Mouse (Mus musculus): ENCODE measurements around the gene Madcam1.

Gene Madcam1

DNA sequence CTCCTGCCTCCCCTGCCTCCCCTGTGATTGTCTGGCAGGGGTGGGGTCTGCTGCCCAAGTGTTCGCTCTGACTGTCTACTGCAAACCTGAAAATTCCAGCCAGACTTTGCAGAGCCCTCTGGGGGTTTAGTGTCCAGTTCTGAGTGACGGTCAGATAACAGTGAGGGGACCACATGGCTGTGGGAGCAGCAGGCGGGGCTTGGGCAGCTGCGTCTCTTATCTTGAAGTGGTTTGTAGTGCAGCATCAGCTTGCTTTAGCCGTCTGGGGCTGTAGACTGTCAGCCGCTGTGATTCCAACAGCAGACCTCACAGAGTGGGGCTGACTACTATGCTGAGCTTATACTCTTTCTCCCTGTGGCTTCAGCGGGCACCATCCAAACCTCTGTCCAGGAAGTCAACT is 44.9 kb downstream of the Madcam1 start:
- no peak for DNase-seq (ENCODE audit: low spot score in 2 of 2)

DNA sequence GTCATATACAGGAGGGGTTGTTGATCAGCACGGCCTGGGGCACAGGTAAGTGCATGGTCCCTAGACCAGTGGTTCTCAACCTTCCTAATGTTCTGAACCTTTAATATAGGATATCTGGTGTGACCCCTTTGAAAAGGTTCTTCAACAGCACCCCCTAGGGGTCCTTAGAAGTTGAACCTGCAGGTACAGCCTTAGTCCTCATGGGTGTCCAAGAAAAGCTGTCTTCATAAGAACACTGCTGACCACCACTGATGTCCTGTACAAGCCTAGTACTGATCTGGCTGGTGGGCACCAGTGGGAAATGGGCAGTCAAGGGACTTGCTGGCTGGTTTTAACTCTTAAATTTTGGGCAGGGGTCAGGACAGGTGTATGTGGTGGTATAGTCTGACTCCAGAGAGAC is 47.7 kb downstream of the Madcam1 start:
- DNase-seq (ENCODE audit: low spot score in 2 of 2): no peak

DNA sequence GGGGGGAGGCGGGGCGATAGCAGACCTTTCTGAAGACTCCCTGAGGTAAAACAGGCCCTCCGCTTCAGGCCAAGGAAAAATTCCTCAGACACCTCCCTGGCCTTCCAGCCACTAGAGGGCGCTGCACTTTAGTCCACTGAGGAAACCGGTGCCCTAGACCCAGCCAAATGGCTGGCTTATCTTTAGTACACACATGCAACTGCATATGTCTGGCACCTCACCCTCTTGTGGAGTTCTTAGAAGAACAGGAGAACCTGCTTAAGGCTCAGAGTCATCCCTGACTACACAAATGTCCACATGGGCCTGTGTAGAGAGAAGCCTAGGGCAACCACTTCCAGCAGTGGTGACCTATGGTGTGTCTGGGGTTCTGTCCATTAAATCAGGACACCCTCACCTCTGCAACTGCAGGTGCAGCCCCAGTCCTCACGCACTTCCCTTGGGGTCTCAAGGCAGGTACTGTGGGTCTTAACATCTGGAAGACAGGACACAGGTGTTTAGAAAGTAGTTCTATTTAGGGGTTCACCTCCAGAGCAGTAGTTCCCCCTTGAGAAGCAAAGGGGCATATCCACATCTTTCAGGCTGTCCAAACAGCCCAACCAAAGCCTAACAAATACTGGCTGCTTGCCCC is 48.3 kb downstream of the Madcam1 start:
- peak; percentile 76 to 77 for DNase-seq (ENCODE audit: low spot score in 2 of 2)

DNA sequence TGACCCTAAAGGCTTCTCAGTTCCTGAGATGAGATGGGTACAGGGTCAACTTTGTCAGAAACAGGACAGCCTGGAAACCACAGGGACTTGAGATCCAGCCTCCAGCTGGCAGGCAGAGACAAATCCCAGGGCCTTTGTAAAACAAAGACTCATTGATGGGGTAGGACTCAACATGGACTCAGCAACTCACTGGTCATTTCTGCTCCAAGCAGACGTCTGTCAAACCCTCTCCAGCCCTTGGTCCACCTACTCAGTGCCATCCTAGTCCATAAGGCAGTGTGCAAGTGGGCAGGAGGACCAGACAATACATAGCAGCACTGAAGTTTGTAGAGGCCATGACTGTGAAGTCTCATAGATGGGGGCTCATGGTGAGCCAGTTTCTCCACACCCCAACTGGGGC is 48.8 kb downstream of the Madcam1 start:
- no peak for DNase-seq (ENCODE audit: low spot score in 2 of 2)

DNA sequence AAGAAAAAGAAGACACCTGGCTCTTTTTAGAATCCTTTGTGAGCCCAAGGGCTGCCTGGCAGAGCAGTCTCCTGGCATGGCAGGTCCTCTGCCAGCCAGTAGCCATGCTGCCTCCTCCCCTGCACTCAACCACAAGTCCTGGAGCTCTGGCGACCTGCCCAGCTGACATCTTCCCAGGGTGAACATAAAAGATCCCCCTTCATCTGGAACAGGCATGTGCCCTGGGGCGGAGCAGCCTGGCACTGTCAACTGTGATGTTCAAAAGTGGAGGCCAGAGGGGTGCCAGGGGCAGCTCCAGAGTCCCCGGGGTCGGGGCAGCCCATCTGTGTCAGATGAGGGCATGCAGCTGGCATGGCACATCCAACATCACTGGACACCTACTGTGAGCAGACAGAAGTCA is 50.6 kb downstream of the Madcam1 start:
- no peak for DNase-seq (ENCODE audit: low spot score in 2 of 2)

DNA sequence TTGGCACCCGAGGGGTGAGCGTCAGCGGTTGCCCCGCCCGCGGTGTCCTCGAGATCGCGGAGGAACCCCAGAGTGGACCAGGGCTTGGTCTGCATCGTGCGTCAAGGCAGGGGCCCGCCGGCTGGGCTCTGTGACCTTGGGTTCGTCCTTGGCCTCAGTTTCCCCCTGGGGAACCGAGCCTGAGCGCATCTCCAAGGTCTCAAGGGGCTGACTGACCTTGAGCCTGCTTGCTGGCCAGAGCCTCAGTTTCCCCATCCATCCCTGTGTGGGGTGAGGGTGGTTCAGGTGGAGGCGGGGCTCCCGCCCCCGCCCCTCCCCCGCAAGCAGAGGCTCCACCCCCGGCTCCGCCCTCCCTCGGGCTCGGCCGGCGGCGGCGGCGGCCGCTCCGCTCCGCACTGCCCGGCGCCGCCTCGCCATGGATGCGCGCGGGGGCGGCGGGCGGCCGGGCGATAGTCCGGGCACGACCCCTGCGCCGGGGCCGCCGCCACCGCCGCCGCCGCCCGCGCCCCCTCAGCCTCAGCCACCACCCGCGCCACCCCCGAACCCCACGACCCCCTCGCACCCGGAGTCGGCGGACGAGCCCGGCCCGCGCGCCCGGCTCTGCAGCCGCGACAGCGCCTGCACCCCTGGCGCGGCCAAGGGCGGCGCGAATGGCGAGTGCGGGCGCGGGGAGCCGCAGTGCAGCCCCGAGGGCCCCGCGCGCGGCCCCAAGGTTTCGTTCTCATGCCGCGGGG is 52.1 kb downstream of the Madcam1 start, which contains the start of gene Hcn2:
Gene Hcn2, plus strand, starts transcription at position 381 of the 734 bp plus-strand sequence.
- DNase-seq (ENCODE audit: low spot score in 2 of 2): no peak

DNA sequence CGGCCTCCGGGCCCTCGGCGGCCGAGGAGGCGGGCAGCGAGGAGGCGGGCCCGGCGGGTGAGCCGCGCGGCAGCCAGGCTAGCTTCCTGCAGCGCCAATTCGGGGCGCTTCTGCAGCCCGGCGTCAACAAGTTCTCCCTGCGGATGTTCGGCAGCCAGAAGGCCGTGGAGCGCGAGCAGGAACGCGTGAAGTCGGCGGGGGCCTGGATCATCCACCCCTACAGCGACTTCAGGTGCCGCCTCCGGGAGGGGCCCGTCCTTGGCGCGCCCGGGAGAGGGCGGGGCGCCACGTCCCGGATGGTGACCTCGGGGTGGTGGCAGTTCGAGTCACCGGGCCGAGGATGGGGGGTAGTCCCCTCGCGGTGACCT is 52.6 kb downstream of the Madcam1 start:
- peak in 1 of 2 experiments; percentile 44 for DNase-seq (ENCODE audit: low spot score in 2 of 2)

DNA sequence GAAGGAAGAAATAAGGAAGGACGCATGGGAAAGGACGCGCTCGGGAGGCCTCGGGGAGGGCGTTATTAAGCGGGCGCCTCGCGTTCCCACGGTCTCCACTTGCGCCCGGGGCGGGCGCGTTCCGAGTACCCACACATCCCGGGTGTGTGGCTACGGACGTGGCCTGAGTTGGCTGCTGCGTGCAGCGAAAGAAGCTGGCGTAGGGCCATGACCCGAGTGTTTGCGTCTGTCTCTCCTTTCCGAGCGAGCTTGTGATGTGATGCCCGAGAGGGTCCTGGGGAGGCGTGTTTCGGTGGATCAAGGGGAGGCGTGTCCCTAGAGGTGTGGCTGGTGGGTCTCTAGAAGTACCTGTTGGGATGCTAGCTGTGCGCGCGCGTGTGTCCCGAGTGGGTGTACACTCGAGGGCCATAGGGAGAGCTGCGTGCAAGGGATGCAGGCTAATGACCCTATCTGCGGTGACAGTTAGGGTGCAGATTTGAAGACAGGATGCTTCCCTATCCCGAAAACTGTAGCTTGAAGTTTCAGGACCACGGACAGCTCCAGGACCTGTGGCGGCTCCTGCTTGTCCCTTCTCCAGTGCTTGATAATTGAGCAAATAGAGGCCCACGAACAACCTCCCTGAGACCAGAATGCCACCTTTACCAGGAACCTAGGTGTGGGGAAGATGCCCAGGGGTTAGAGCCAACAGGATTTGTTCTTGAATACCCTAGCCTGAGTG is 53.4 kb downstream of the Madcam1 start:
- DNase-seq (ENCODE audit: low spot score in 2 of 2): no peak
